Mouse (Mus musculus) embryonic facial prominence, embryonic 15.5 days (tissue): ENCODE measurements around the gene Tmem114. TPM values are rescaled to one million over a fixed set of nuclear protein-coding genes. Genes with fewer than 3 reads are reported as not detected.

Source experiments
- polyA plus RNA-seq: library from polyadenylated mRNA; unstranded; fragments of >200 nt; fragmentation: Nextera tagmentation; extraction: Ambion mirVana; gene quantifications from 2 replicates; pipeline ENCODE4 v1.2.1, GENCODE M21; 2015

The Tmem114 gene
- polyA plus RNA-seq, 1 experiment from 2014 or later: not detected

Other genes with a start within 250 kb of the Tmem114 start
- 20.1 and 22.1 TPM in 2 replicates for gene Mettl22, start 45.7 kb upstream of the Tmem114 start, polyA plus RNA-seq
- gene Abat, start 88.3 kb upstream of the Tmem114 start, polyA plus RNA-seq: 21.5 and 22.8 TPM in 2 replicates
- gene Pmm2, start 212.5 kb upstream of the Tmem114 start, polyA plus RNA-seq: 56.4 and 57.6 TPM in 2 replicates
- gene Tmem186, start 212.6 kb upstream of the Tmem114 start, polyA plus RNA-seq: 19.3 and 19.5 TPM in 2 replicates
- 80.4 and 84.0 TPM in 2 replicates for gene Carhsp1, start 247.0 kb upstream of the Tmem114 start, polyA plus RNA-seq